Comparison of ENCODE assay signal across 9 mouse cellular contexts in genomic region chr12:15765996-15766395, GRCm38 (mm10). TPM values are rescaled to one million over a fixed set of nuclear protein-coding genes. Genes with fewer than 3 reads are reported as not detected.
A peak's percentile ranks its signal among the peaks of the same experiment; 100 is the strongest.
DNase-seq lines count a peak whose midpoint lies in the region; ATAC-seq and TF ChIP-seq lines count a peak whose summit lies in the region.
"Had no signal": no experiment of that assay in that cellular context is flagged by ENCODE, and none has a peak within 500 bp of the region (broad histone marks: within the 10 kb centered on the region; RNA-seq: fewer than 3 reads in every experiment).

No protein-coding gene starts in this region.

- WGBS in kidney, adult 2 months, result 88% methylated on average over 12 of the region's 12 CpGs
- WGBS in kidney, embryonic 16.5 days, result 84% methylated on average over 12 of the region's 12 CpGs
- WGBS in hindbrain, embryonic 11.5 days, result 91% methylated on average over 12 of the region's 12 CpGs

- no peak overlapping the region for H3K27ac ChIP-seq in kidney, adult 2 months (ENCODE audit: insufficient read depth, low read depth, low read length)
- no peak overlapping the region for H3K27ac ChIP-seq in kidney, embryonic 16.5 days (ENCODE audit: low read length)
- H3K27ac ChIP-seq in embryonic fibroblast, embryonic 13.5 days (ENCODE audit: insufficient read depth, low read length), result peak overlapping the region; percentile 90
- no peak overlapping the region for H3K27ac ChIP-seq in hindbrain, embryonic 11.5 days (ENCODE audit: low read depth, low read length)
- H3K27ac ChIP-seq: liver, embryonic 15.5 days had no signal

- no peaks in the 10 kb centered on the region for H3K36me3 ChIP-seq in kidney, adult 2 months (ENCODE audit: control insufficient read depth, insufficient read depth, low read length)
- no peaks in the 10 kb centered on the region for H3K36me3 ChIP-seq in kidney, embryonic 16.5 days (ENCODE audit: insufficient read depth, low read length)
- H3K36me3 ChIP-seq in hindbrain, embryonic 11.5 days (ENCODE audit: control insufficient read depth, insufficient read depth, low read length), result no peaks in the 10 kb centered on the region
- H3K36me3 ChIP-seq: liver, embryonic 15.5 days had no signal

- no peak overlapping the region for H3K4me3 ChIP-seq in kidney, adult 2 months (ENCODE audit: insufficient read depth, low read depth, low read length)
- no peak overlapping the region for H3K4me3 ChIP-seq in kidney, embryonic 16.5 days (ENCODE audit: low read length)
- H3K4me3 ChIP-seq in embryonic fibroblast, embryonic 13.5 days (ENCODE audit: insufficient read depth, low read length), result no peak overlapping the region
- no peak overlapping the region for H3K4me3 ChIP-seq in hindbrain, embryonic 11.5 days (ENCODE audit: low read depth, low read length)
- H3K4me3 ChIP-seq: liver, embryonic 15.5 days had no signal

- ATAC-seq in kidney, embryonic 16.5 days (ENCODE audit: low FRiP score, low TSS enrichment), result no peak
- ATAC-seq in hindbrain, embryonic 11.5 days (ENCODE audit: low FRiP score), result no peak

- no peaks in the 10 kb centered on the region for H3K9me3 ChIP-seq in kidney, embryonic 16.5 days (ENCODE audit: low read length)
- no peaks in the 10 kb centered on the region for H3K9me3 ChIP-seq in hindbrain, embryonic 11.5 days (ENCODE audit: control insufficient read depth, low read length)
- H3K9me3 ChIP-seq: liver, embryonic 15.5 days had no signal

- no peak overlapping the region for H3K9ac ChIP-seq in kidney, embryonic 16.5 days (replicated peaks; ENCODE audit: low read length)
- no peak overlapping the region for H3K9ac ChIP-seq in hindbrain, embryonic 11.5 days (ENCODE audit: low read depth, low read length)
- H3K9ac ChIP-seq: liver, embryonic 15.5 days had no signal

- H3K4me1 ChIP-seq in kidney, adult 2 months (ENCODE audit: control insufficient read depth, insufficient read depth, low read length), result no peaks in the 10 kb centered on the region
- no peaks in the 10 kb centered on the region for H3K4me1 ChIP-seq in kidney, embryonic 16.5 days (ENCODE audit: insufficient read depth, low read length)
- peaks cover 7% of the 10 kb centered on the region for H3K4me1 ChIP-seq in embryonic fibroblast, embryonic 13.5 days (ENCODE audit: control insufficient read depth, insufficient read depth, low read length)
- no peaks in the 10 kb centered on the region for H3K4me1 ChIP-seq in hindbrain, embryonic 11.5 days (replicated peaks; ENCODE audit: control insufficient read depth, insufficient read depth, low read length)
- H3K4me1 ChIP-seq: liver, embryonic 15.5 days had no signal

- H3K27me3 ChIP-seq in kidney, adult 2 months (replicated peaks; ENCODE audit: control insufficient read depth, insufficient read depth, low read length), result no peaks in the 10 kb centered on the region
- no peaks in the 10 kb centered on the region for H3K27me3 ChIP-seq in kidney, embryonic 16.5 days (ENCODE audit: insufficient read depth, low read length)
- H3K27me3 ChIP-seq in hindbrain, embryonic 11.5 days (ENCODE audit: control insufficient read depth, insufficient read depth, low read length), result no peaks in the 10 kb centered on the region
- H3K27me3 ChIP-seq: liver, embryonic 15.5 days had no signal

- peak; percentile 58 for DNase-seq in kidney, adult 2 months
- peak; percentile 20 to 36 for DNase-seq in kidney, adult 8-10 months
- DNase-seq in lung, postnatal 25 days (ENCODE audit: low spot score), result peak; percentile 68
- peak; percentile 76 to 81 for DNase-seq in urinary bladder, postnatal 4 days (ENCODE audit: low spot score in 2 of 2)
- no peak for DNase-seq in hindbrain, embryonic 11.5 days (ENCODE audit: low spot score)
- no peak for DNase-seq in MN1 (ENCODE audit: low spot score)

- TF ChIP-seq POLR2A in kidney, adult 2 months (IDR thresholded peaks at IDR 0.05; ENCODE audit: low read depth, low read length), result no peak
- TF ChIP-seq POLR2A in embryonic fibroblast, embryonic 13.5 days (IDR thresholded peaks at IDR 0.05; ENCODE audit: low read depth, low read length), result no peak

- no peak for TF ChIP-seq CTCF in kidney, adult 2 months (conservative IDR thresholded peaks at IDR 0.05; ENCODE audit: insufficient read depth, insufficient read length, low read depth, low read length)
- no peak for TF ChIP-seq CTCF in embryonic fibroblast, embryonic 13.5 days (IDR thresholded peaks at IDR 0.05; ENCODE audit: borderline replicate concordance, insufficient read depth, low read length)

- H3K4me2 ChIP-seq in kidney, embryonic 16.5 days (replicated peaks; ENCODE audit: low read depth, low read length), result no peak overlapping the region
- H3K4me2 ChIP-seq in hindbrain, embryonic 11.5 days (replicated peaks; ENCODE audit: low read depth, low read length), result no peak overlapping the region
- H3K4me2 ChIP-seq: liver, embryonic 15.5 days had no signal

RNA-seq across cellular contexts. Expression of gene Trib2, which starts 50.7 kb away (rescaled TPM):
- 22.2 and 24.5 TPM in 2 replicates for polyA plus RNA-seq in kidney, adult 2 months (2012; rRNA removed)
- 58.0 and 58.6 TPM in 2 replicates for polyA plus RNA-seq in kidney, embryonic 16.5 days (2015; fragmentation: Nextera tagmentation; extraction: Ambion mirVana)
- 30.2 and 34.0 TPM in 2 replicates for polyA plus RNA-seq in embryonic fibroblast, embryonic 13.5 days (2011; ENCODE audit: insufficient read length, low read depth, missing spikeins)
- 63.3 and 71.3 TPM in 2 replicates for polyA plus RNA-seq in hindbrain, embryonic 11.5 days (2014; fragmentation: Nextera tagmentation; extraction: Ambion mirVana)

Comparison
In these comparisons a context has a peak if more than half of its experiments do, and no peak if none do; other contexts are left out.
1. DNase-seq: peak in kidney, adult 2 months (single experiment), kidney, adult 8-10 months (2 of 2), lung, postnatal 25 days (single experiment) and urinary bladder, postnatal 4 days (2 of 2); none in hindbrain, embryonic 11.5 days (single experiment) and MN1 (single experiment).